23 mouse cellular contexts compared by ENCODE assay signal in the genomic region with DNA sequence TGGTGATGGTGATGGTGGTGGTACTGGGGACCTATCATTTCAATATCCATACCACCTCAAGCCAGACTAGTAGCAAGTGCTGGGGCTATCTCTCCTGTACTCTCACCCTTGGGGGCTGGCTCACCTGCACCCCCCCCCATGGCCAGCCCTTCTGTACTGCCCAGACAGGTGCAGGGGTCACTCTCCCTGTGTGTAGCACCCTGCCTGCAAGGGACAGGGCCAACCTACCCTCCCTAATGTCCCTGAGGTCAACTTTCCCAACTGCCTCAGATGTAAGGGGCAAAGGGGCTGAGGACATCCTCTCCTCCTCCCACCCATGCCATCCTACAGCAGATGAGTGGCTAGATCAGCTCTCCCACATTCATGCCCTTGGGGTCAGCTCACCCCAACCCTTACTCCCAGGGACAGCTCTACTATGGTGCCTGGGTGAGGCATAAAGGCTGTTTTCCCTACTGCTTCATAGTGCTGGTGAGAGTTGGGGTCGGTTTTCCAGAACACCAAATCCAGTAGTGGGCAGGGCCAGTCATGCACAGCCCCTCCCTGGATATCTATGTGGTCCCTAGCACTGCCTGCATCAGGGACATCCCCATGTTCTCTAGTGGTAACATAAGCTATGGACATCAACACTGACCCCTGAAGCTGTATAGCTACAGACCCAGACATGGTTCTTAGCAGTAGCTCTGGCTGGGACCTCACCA. TPM values are rescaled to one million over a fixed set of nuclear protein-coding genes. Genes with fewer than 3 reads are reported as not detected.
A peak's percentile ranks its signal among the peaks of the same experiment; 100 is the strongest.
DNase-seq lines count a peak whose midpoint lies in the region; ATAC-seq and TF ChIP-seq lines count a peak whose summit lies in the region.
"Had no signal": no experiment of that assay in that cellular context is flagged by ENCODE, and none has a peak within 500 bp of the region (broad histone marks: within the 10 kb centered on the region; RNA-seq: fewer than 3 reads in every experiment).

No protein-coding gene starts in this region.

- no peak overlapping the region for H3K4me3 ChIP-seq in forebrain, embryonic 13.5 days
- no peak overlapping the region for H3K4me3 ChIP-seq in forebrain, embryonic 14.5 days (ENCODE audit: low read depth, low read length)
- no peak overlapping the region for H3K4me3 ChIP-seq in kidney, postnatal 0 days (replicated peaks; ENCODE audit: low read depth, low read length)
- no peak overlapping the region for H3K4me3 ChIP-seq in midbrain, postnatal 0 days (ENCODE audit: low read depth, low read length)
- no peak overlapping the region for H3K4me3 ChIP-seq in midbrain, embryonic 10.5 days
- H3K4me3 ChIP-seq in stomach, embryonic 16.5 days (replicated peaks; ENCODE audit: low read length) = no peak overlapping the region
- H3K4me3 ChIP-seq: heart, embryonic 10.5 days; intestine, embryonic 15.5 days; kidney, embryonic 15.5 days; left cerebral cortex, adult 2 months; myocyte had no signal

- no peak for TF ChIP-seq CTCF in kidney, postnatal 0 days (IDR thresholded peaks at IDR 0.05; ENCODE audit: low read depth)
- no peak for TF ChIP-seq CTCF in midbrain, postnatal 0 days (IDR thresholded peaks at IDR 0.05)

- H3K9me3 ChIP-seq in forebrain, embryonic 13.5 days (replicated peaks) = no peaks in the 10 kb centered on the region
- no peaks in the 10 kb centered on the region for H3K9me3 ChIP-seq in forebrain, embryonic 14.5 days (replicated peaks; ENCODE audit: control insufficient read depth, low read length)
- no peaks in the 10 kb centered on the region for H3K9me3 ChIP-seq in kidney, postnatal 0 days (replicated peaks; ENCODE audit: low read length)
- no peaks in the 10 kb centered on the region for H3K9me3 ChIP-seq in midbrain, postnatal 0 days (ENCODE audit: low read length)
- no peaks in the 10 kb centered on the region for H3K9me3 ChIP-seq in midbrain, embryonic 10.5 days (replicated peaks)
- no peaks in the 10 kb centered on the region for H3K9me3 ChIP-seq in stomach, embryonic 16.5 days (replicated peaks; ENCODE audit: control insufficient read depth, low read length)
- H3K9me3 ChIP-seq: heart, embryonic 10.5 days; intestine, embryonic 15.5 days; kidney, embryonic 15.5 days had no signal

- peaks cover 13% of the 10 kb centered on the region for H3K27me3 ChIP-seq in forebrain, embryonic 13.5 days
- H3K27me3 ChIP-seq in forebrain, embryonic 14.5 days (replicated peaks; ENCODE audit: control insufficient read depth, insufficient read depth, low read length) = 0 out of 2 replicates have a peak, but pooled peaks cover 3% of the 10 kb centered on the region
- peaks cover 4% of the 10 kb centered on the region; the same call in 1 of the 2 replicates for H3K27me3 ChIP-seq in kidney, postnatal 0 days (ENCODE audit: insufficient read depth, low read length)
- 0 out of 2 replicates have a peak, but pooled peaks cover 3% of the 10 kb centered on the region for H3K27me3 ChIP-seq in midbrain, postnatal 0 days (ENCODE audit: insufficient read depth, low read length)
- H3K27me3 ChIP-seq in midbrain, embryonic 10.5 days (ENCODE audit: low read depth, poor library complexity, severe bottlenecking) = peaks cover 22% of the 10 kb centered on the region
- H3K27me3 ChIP-seq in stomach, embryonic 16.5 days (ENCODE audit: control insufficient read depth, insufficient read depth, low read length) = no peaks in the 10 kb centered on the region; the same call in 1 of the 2 replicates

- no peak overlapping the region for H3K4me2 ChIP-seq in forebrain, embryonic 13.5 days
- H3K4me2 ChIP-seq in forebrain, embryonic 14.5 days (ENCODE audit: low read length) = no peak overlapping the region
- no peak overlapping the region for H3K4me2 ChIP-seq in kidney, postnatal 0 days (ENCODE audit: low read length)
- no peak overlapping the region for H3K4me2 ChIP-seq in midbrain, postnatal 0 days (ENCODE audit: low read depth, low read length, poor library complexity, severe bottlenecking)
- no peak overlapping the region for H3K4me2 ChIP-seq in stomach, embryonic 16.5 days (ENCODE audit: low read depth, low read length)
- H3K4me2 ChIP-seq: intestine, embryonic 15.5 days; kidney, embryonic 15.5 days had no signal

- H3K27ac ChIP-seq in forebrain, embryonic 13.5 days = no peak overlapping the region
- H3K27ac ChIP-seq in forebrain, embryonic 14.5 days (ENCODE audit: low read depth, low read length) = no peak overlapping the region
- no peak overlapping the region for H3K27ac ChIP-seq in kidney, postnatal 0 days
- no peak overlapping the region for H3K27ac ChIP-seq in midbrain, postnatal 0 days (ENCODE audit: low read depth, low read length)
- no peak overlapping the region for H3K27ac ChIP-seq in midbrain, embryonic 10.5 days (replicated peaks)
- H3K27ac ChIP-seq in stomach, embryonic 16.5 days (ENCODE audit: low read length) = no peak overlapping the region
- H3K27ac ChIP-seq: heart, embryonic 10.5 days; intestine, embryonic 15.5 days; kidney, embryonic 15.5 days; left cerebral cortex, adult 2 months; macrophage had no signal

- DNase-seq in forebrain, embryonic 14.5 days (ENCODE audit: low spot score) = no peak
- no peak for DNase-seq in kidney, postnatal 0 days (ENCODE audit: low spot score)
- no peak for DNase-seq in kidney, postnatal 4 days
- no peak for DNase-seq in midbrain, postnatal 0 days (ENCODE audit: low spot score)
- DNase-seq in midbrain, embryonic 10.5 days (ENCODE audit: low spot score) = no peak
- DNase-seq in thymus, adult 18-20 months = no peak
- DNase-seq: adrenal gland, adult 2 months; cerebellum, adult 11 months; cerebellum, postnatal 25 days; gastrocnemius, postnatal 25 days; lung, adult 18-20 months had no signal

- no peak overlapping the region for H3K9ac ChIP-seq in forebrain, embryonic 13.5 days
- no peak overlapping the region for H3K9ac ChIP-seq in forebrain, embryonic 14.5 days (ENCODE audit: low read length)
- H3K9ac ChIP-seq in kidney, postnatal 0 days (ENCODE audit: low read depth, low read length) = no peak overlapping the region
- H3K9ac ChIP-seq in midbrain, postnatal 0 days (replicated peaks; ENCODE audit: low read length, poor library complexity, severe bottlenecking) = no peak overlapping the region
- H3K9ac ChIP-seq in stomach, embryonic 16.5 days (ENCODE audit: low read length) = no peak overlapping the region
- H3K9ac ChIP-seq: intestine, embryonic 15.5 days; kidney, embryonic 15.5 days had no signal

- H3K36me3 ChIP-seq in forebrain, embryonic 13.5 days (ENCODE audit: poor library complexity, severe bottlenecking) = no peaks in the 10 kb centered on the region
- no peaks in the 10 kb centered on the region for H3K36me3 ChIP-seq in forebrain, embryonic 14.5 days (ENCODE audit: control insufficient read depth, insufficient read depth, low read length)
- no peaks in the 10 kb centered on the region for H3K36me3 ChIP-seq in kidney, postnatal 0 days (ENCODE audit: insufficient read depth, low read length)
- no peaks in the 10 kb centered on the region for H3K36me3 ChIP-seq in midbrain, postnatal 0 days (ENCODE audit: insufficient read depth, low read length)
- no peaks in the 10 kb centered on the region for H3K36me3 ChIP-seq in midbrain, embryonic 10.5 days
- H3K36me3 ChIP-seq in stomach, embryonic 16.5 days (ENCODE audit: control insufficient read depth, insufficient read depth, low read length) = no peaks in the 10 kb centered on the region
- H3K36me3 ChIP-seq: heart, embryonic 10.5 days; intestine, embryonic 15.5 days; kidney, embryonic 15.5 days had no signal

- 61% methylated on average over 1 of the region's 1 CpGs for WGBS in forebrain, embryonic 13.5 days
- WGBS in forebrain, embryonic 14.5 days = 69% methylated on average over 1 of the region's 1 CpGs
- 25% methylated on average over 1 of the region's 1 CpGs for WGBS in kidney, postnatal 0 days
- 26% methylated on average over 1 of the region's 1 CpGs for WGBS in midbrain, postnatal 0 days
- WGBS in midbrain, embryonic 10.5 days = 65% methylated on average over 1 of the region's 1 CpGs
- 43% methylated on average over 1 of the region's 1 CpGs for WGBS in stomach, embryonic 16.5 days

- H3K4me1 ChIP-seq in forebrain, embryonic 13.5 days = peaks cover under 1% of the 10 kb centered on the region; the same call in 1 of the 2 replicates
- no peaks in the 10 kb centered on the region for H3K4me1 ChIP-seq in forebrain, embryonic 14.5 days (ENCODE audit: control insufficient read depth, insufficient read depth, low read length)
- no peaks in the 10 kb centered on the region for H3K4me1 ChIP-seq in kidney, postnatal 0 days (replicated peaks; ENCODE audit: insufficient read depth, low read length)
- peaks cover under 1% of the 10 kb centered on the region; the same call in 1 of the 2 replicates for H3K4me1 ChIP-seq in midbrain, postnatal 0 days (ENCODE audit: insufficient read depth, low read length)
- H3K4me1 ChIP-seq in midbrain, embryonic 10.5 days = peaks cover 1% of the 10 kb centered on the region
- no peaks in the 10 kb centered on the region for H3K4me1 ChIP-seq in stomach, embryonic 16.5 days (ENCODE audit: control insufficient read depth, insufficient read depth, low read length)
- H3K4me1 ChIP-seq: heart, embryonic 10.5 days; intestine, embryonic 15.5 days; kidney, embryonic 15.5 days had no signal

- ATAC-seq in forebrain, embryonic 13.5 days = peak; percentile 45; the same call in 1 of the 2 replicates
- no peak for ATAC-seq in forebrain, embryonic 14.5 days
- 0 out of 2 replicates have a peak, but pooled peaks have one; percentile 7 for ATAC-seq in kidney, postnatal 0 days (replicated peaks; ENCODE audit: low FRiP score, low read depth)
- 0 out of 2 replicates have a peak, but pooled peaks have one; percentile 5 for ATAC-seq in midbrain, postnatal 0 days (ENCODE audit: low FRiP score)
- ATAC-seq in stomach, embryonic 16.5 days (ENCODE audit: insufficient read depth, low FRiP score) = 0 out of 2 replicates have a peak, but pooled peaks have one; percentile 37

RNA-seq across cellular contexts. Expression of a gene that starts 5.3 kb away (rescaled TPM):
- polyA plus RNA-seq in forebrain, embryonic 13.5 days (2015; fragmentation: Nextera tagmentation; extraction: Ambion mirVana) = not detected in 2 replicates
- polyA plus RNA-seq in forebrain, embryonic 14.5 days (2014; fragmentation: Nextera tagmentation; extraction: Ambion mirVana) = not detected in 2 replicates
- polyA plus RNA-seq in kidney, postnatal 0 days (2015; fragmentation: Nextera tagmentation; extraction: Ambion mirVana) = not detected in 2 replicates
- not detected in 2 replicates for total RNA-seq in midbrain, postnatal 0 days (2014; rRNA removed)
- not detected in 2 replicates for polyA plus RNA-seq in midbrain, postnatal 0 days (2015; fragmentation: Nextera tagmentation; extraction: Ambion mirVana)
- not detected in 2 replicates for polyA plus RNA-seq in midbrain, embryonic 10.5 days (2016; fragmentation: Nextera tagmentation; extraction: Ambion mirVana)
- 1.0 and 1.3 TPM in 2 replicates for polyA plus RNA-seq in stomach, embryonic 16.5 days (2015; fragmentation: Nextera tagmentation; extraction: Ambion mirVana)
- total RNA-seq: adrenal gland, adult 2 months; gastrocnemius, postnatal 25 days; heart, postnatal 25 days; layer of hippocampus, adult 8-10 months; left cerebral cortex, adult 2 months; neutrophil, adult 5-6 weeks had no signal
- polyA plus RNA-seq: adrenal gland, adult 2 months; limb, embryonic 14.5 days; macrophage; myocyte had no signal

RNA-seq across cellular contexts. Expression of a gene that starts 41.0 kb away (rescaled TPM):
- polyA plus RNA-seq in forebrain, embryonic 13.5 days (2015; fragmentation: Nextera tagmentation; extraction: Ambion mirVana) = not detected in 2 replicates
- polyA plus RNA-seq in forebrain, embryonic 14.5 days (2014; fragmentation: Nextera tagmentation; extraction: Ambion mirVana) = 0.12 TPM in 1 of 2 replicates, not detected in the other
- 0.08 and 0.17 TPM in 2 replicates for polyA plus RNA-seq in kidney, postnatal 0 days (2015; fragmentation: Nextera tagmentation; extraction: Ambion mirVana)
- total RNA-seq in midbrain, postnatal 0 days (2014; rRNA removed) = not detected in 2 replicates
- polyA plus RNA-seq in midbrain, postnatal 0 days (2015; fragmentation: Nextera tagmentation; extraction: Ambion mirVana) = 0.12 TPM in 1 of 2 replicates, not detected in the other
- polyA plus RNA-seq in midbrain, embryonic 10.5 days (2016; fragmentation: Nextera tagmentation; extraction: Ambion mirVana) = 0.07 TPM in 1 of 2 replicates, not detected in the other
- polyA plus RNA-seq in stomach, embryonic 16.5 days (2015; fragmentation: Nextera tagmentation; extraction: Ambion mirVana) = 0.06 TPM in 1 of 2 replicates, not detected in the other
- total RNA-seq: adrenal gland, adult 2 months; gastrocnemius, postnatal 25 days; heart, postnatal 25 days; layer of hippocampus, adult 8-10 months; left cerebral cortex, adult 2 months; neutrophil, adult 5-6 weeks had no signal
- polyA plus RNA-seq: adrenal gland, adult 2 months; heart, embryonic 10.5 days; intestine, embryonic 15.5 days; kidney, embryonic 15.5 days; limb, embryonic 14.5 days; macrophage; myocyte had no signal
